Mouse (Mus musculus) forebrain, embryonic 15.5 days (tissue): ENCODE measurements around the gene Slc7a11. TPM values are rescaled to one million over a fixed set of nuclear protein-coding genes. Genes with fewer than 3 reads are reported as not detected.
"Not testable (repeated sequence)": the region's sequence is repeated elsewhere in the genome, so short reads cannot be mapped to it uniquely, and the experiment has no call there.

Experiments
- ATAC-seq: fragments of 200-750 bp; cut with Nextera tagmentation; replicated peaks from 2 replicates; pipeline ENCODE4 v1.8.0; 2017; ENCODE audit warnings: mild to moderate bottlenecking, moderate TSS enrichment, moderate library complexity
- H3K27ac ChIP-seq: fragments of 300-500 bp; sonication (generic); replicated peaks from 2 replicates; pipeline ENCODE4 v1.5.1; 2015; ENCODE audit warnings: mild to moderate bottlenecking, inconsistent platforms
- H3K27me3 ChIP-seq: fragments of 300-500 bp; sonication (generic); 2 replicates; pipeline ENCODE4 v1.6.1; 2015; ENCODE audit warnings: inconsistent platforms
- H3K36me3 ChIP-seq: fragments of 300-500 bp; sonication (generic); 2 replicates; pipeline ENCODE4 v1.6.1; 2015; ENCODE audit warnings: mild to moderate bottlenecking, inconsistent platforms
- H3K4me1 ChIP-seq: fragments of 300-500 bp; sonication (generic); 2 replicates; pipeline ENCODE4 v1.6.1; 2015; ENCODE audit warnings: inconsistent platforms
- H3K4me2 ChIP-seq: fragments of 300-500 bp; sonication (generic); replicated peaks from 2 replicates; pipeline ENCODE4 v1.6.1; 2015; ENCODE audit warnings: mild to moderate bottlenecking, inconsistent platforms
- H3K4me3 ChIP-seq: fragments of 300-500 bp; sonication (generic); 2 replicates; pipeline ENCODE4 v1.5.1; 2015; ENCODE audit warnings: mild to moderate bottlenecking, inconsistent platforms
- H3K9ac ChIP-seq: fragments of 300-500 bp; sonication (generic); replicated peaks from 2 replicates; pipeline ENCODE4 v1.6.1; 2015; ENCODE audit warnings: mild to moderate bottlenecking, inconsistent platforms
- H3K9me3 ChIP-seq: fragments of 300-500 bp; sonication (generic); 2 replicates; pipeline ENCODE4 v1.6.1; 2016; ENCODE audit warnings: inconsistent platforms
- WGBS: fragments of 180-500 bp; shearing (Covaris S2); methylation state at CpG from one replicate; pipeline ENCODE4 v1.1.7; 2015; ENCODE audit warnings: mixed read lengths; 5-methylcytosine and 5-hydroxymethylcytosine counted together
- polyA plus RNA-seq: library from polyadenylated mRNA; unstranded; fragments of >200 nt; fragmentation: Nextera tagmentation; extraction: Ambion mirVana; gene quantifications from 2 replicates; pipeline ENCODE4 v1.2.1, GENCODE M21; 2015

Gene Slc7a11
- polyA plus RNA-seq, 1 experiment from 2014 or later, result 2.0 TPM

GRCm38 (mm10) chr3:50439429-50439828, 4.0 kb downstream of the Slc7a11 start:
- no peak for ATAC-seq
- 93% methylated on average over 5 of the region's 5 CpGs for WGBS
- H3K4me3 ChIP-seq, result no peak overlapping the region
- no peak overlapping the region for H3K4me2 ChIP-seq
- H3K9me3 ChIP-seq, result no peaks in the 10 kb centered on the region
- H3K9ac ChIP-seq, result no peak overlapping the region
- no peaks in the 10 kb centered on the region for H3K27me3 ChIP-seq
- H3K4me1 ChIP-seq, result peaks cover 12% of the 10 kb centered on the region; the same call in 1 of the 2 replicates
- H3K27ac ChIP-seq, result no peak overlapping the region
- no peaks in the 10 kb centered on the region for H3K36me3 ChIP-seq

DNA sequence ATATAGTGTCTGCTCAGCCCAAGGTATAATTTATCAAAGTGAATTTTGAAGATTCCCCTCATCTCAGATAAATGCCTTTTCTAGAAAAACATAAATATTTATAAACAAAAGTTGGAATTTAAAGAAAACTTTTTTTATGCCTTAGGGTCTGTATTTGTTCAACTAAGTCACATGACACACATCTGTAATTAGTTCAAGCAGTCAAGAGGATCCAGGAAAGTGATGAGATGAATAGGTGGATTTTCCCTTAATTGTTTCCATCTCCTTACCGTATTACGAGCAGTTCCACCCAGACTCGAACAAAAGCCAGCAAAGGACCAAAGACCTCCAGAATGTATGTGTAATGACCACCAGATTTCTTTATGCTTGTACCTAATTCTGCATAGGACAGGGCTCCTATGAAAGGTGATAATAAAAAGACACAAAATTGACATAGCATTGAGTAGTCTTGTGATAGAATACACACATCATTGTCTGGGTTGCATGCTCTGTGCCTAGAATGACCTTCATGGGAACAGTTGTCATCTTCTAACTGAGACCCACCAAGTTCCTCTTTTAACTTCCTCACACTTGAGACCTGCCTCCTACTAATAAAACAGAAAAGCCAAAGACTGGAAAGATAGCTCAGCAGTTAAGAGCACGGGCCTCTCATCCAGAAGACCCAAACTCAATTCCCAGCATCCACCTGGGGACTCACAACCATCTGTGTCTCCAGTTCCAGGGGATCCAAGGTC, 4.7 kb downstream of the Slc7a11 start:
- Histone ChIP-seq H3K9ac (no peak overlapping the region), H3K27ac (no peak overlapping the region), H3K4me3 (no peak overlapping the region), H3K4me1 (peaks cover 5% of the 10 kb centered on the region; the same call in 1 of the 2 replicates), H3K36me3 (no peaks in the 10 kb centered on the region), H3K27me3 (no peaks in the 10 kb centered on the region), H3K4me2 (no peak overlapping the region), H3K9me3 (no peaks in the 10 kb centered on the region)
- ATAC-seq, result no peak
- WGBS, result 30% methylated on average over 4 of the region's 4 CpGs

DNA sequence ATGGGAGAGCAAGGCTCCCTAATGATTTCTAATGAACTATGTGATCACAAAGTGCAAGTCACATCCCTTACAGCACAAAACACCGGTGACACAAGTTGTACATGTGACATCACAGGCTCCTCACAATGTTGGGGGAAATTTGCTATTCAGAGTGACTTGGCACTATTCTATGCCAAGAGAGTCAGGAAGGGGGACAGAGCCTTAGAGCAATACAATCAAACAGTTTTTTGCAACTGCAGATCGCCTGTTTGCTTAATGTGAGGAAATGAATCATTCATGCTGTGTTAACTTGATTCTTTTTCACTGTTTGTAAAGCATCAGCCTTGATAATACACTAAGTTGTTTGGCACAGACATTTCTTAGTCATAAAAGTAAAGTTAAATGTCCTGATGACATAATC, 5.3 kb downstream of the Slc7a11 start:
- H3K9me3 ChIP-seq, H3K9ac ChIP-seq, H3K4me2 ChIP-seq, H3K27me3 ChIP-seq, H3K27ac ChIP-seq, H3K4me3 ChIP-seq, H3K36me3 ChIP-seq, H3K4me1 ChIP-seq: not testable (repeated sequence)
- ATAC-seq, result peak; percentile 48
- WGBS, result 18% methylated on average over 2 of the region's 2 CpGs

GRCm38 (mm10) chr3:50436409-50436808, 7.0 kb downstream of the Slc7a11 start:
- 89% methylated on average over 2 of the region's 2 CpGs for WGBS
- not testable (repeated sequence) for H3K9me3 ChIP-seq, H3K27me3 ChIP-seq, H3K27ac ChIP-seq, H3K4me2 ChIP-seq, ATAC-seq, H3K4me3 ChIP-seq, H3K36me3 ChIP-seq, H3K4me1 ChIP-seq, H3K9ac ChIP-seq

DNA sequence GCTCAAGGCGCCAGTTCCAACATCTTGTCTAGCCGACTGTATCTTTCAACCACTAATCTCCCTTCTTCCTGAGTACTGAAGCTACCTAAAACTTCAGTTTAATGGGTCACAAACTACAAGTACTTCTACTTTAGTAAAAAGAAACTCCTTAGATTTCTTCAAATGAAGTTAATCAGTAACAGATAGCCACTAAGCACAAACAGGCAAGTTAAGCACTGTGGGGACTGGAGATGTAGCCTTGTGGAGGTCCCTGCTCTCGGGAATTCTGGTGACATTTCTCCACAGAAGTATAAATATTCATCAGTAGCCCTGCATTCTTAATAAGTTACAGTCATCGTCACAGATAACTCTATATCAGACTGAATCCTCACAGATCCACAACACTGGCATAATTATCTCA, 9.6 kb downstream of the Slc7a11 start:
- H3K36me3 ChIP-seq, result no peaks in the 10 kb centered on the region
- no peak overlapping the region for H3K9ac ChIP-seq
- no peaks in the 10 kb centered on the region for H3K27me3 ChIP-seq
- H3K9me3 ChIP-seq, result no peaks in the 10 kb centered on the region
- H3K4me1 ChIP-seq, result no peaks in the 10 kb centered on the region
- H3K27ac ChIP-seq, result no peak overlapping the region
- no peak for ATAC-seq
- no peak overlapping the region for H3K4me2 ChIP-seq
- no peak overlapping the region for H3K4me3 ChIP-seq
- WGBS, result 73% methylated on average over 4 of the region's 4 CpGs

DNA sequence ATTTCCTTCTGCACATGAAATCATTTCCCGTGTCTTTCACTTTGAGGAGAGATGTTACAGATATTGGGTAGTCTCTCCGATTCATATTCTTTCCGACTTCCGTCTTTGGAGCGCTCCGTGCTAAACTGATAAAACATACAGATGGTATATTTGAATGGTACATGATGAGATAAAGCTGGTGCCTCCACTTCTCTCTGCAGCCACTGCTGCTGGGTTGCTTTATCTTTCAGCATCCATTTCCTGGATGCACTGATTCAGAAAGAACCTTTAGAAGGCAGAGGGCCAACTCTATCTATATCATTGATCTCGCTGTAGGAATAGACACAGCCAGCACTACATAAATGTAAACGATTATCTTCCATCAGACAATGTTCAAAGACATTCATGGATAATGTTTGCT, 12.6 kb downstream of the Slc7a11 start:
- WGBS, result 94% methylated on average over 8 of the region's 8 CpGs

GRCm38 (mm10) chr3:50421480-50422277, 21.7 kb downstream of the Slc7a11 start:
- Histone ChIP-seq H3K4me2 (no peak overlapping the region), H3K9me3 (no peaks in the 10 kb centered on the region), H3K27ac (no peak overlapping the region; the same call in 1 of the 2 replicates), H3K4me3 (no peak overlapping the region), H3K9ac (no peak overlapping the region), H3K4me1 (peaks cover 11% of the 10 kb centered on the region), H3K27me3 (no peaks in the 10 kb centered on the region), H3K36me3 (no peaks in the 10 kb centered on the region)
- peak; percentile 93 for ATAC-seq
- WGBS, result 4% methylated on average over 8 of the region's 8 CpGs

More for the DNA sequence above, 12.6 kb downstream of the Slc7a11 start:
- H3K9ac ChIP-seq, result no peak overlapping the region
- no peak overlapping the region for H3K4me3 ChIP-seq
- H3K27ac ChIP-seq, result no peak overlapping the region
- H3K4me1 ChIP-seq, result no peaks in the 10 kb centered on the region
- no peak for ATAC-seq
- no peaks in the 10 kb centered on the region for H3K27me3 ChIP-seq
- H3K4me2 ChIP-seq, result no peak overlapping the region
- H3K36me3 ChIP-seq, result no peaks in the 10 kb centered on the region
- no peaks in the 10 kb centered on the region for H3K9me3 ChIP-seq

DNA sequence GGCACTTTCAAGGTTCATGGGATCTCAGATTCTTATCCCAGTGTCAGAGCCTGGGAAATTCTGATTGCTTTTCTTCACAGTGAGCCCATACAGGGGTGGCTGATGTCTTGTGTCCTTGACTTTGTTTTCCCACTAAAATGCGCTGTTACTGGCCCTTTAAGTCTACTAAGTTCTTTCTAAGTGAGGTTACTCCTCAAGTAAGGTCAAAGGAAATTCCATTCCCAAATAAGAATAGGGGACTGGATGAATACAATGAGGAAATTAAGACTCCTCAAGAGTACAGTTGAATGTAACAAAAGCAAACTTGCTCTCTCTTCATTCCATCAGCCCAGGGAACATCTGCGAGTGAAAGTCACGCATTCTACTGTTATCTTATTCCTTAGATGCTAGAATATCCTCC, 24.3 kb downstream of the Slc7a11 start:
- Histone ChIP-seq H3K27me3 (no peaks in the 10 kb centered on the region), H3K4me3 (no peak overlapping the region), H3K27ac (no peak overlapping the region), H3K36me3 (no peaks in the 10 kb centered on the region), H3K4me1 (peaks cover 11% of the 10 kb centered on the region), H3K9me3 (no peaks in the 10 kb centered on the region), H3K4me2 (no peak overlapping the region), H3K9ac (no peak overlapping the region)
- 93% methylated on average over 3 of the region's 3 CpGs for WGBS
- ATAC-seq, result no peak

GRCm38 (mm10) chr3:50406771-50407170, 36.6 kb downstream of the Slc7a11 start:
- 83% methylated on average over 2 of the region's 2 CpGs for WGBS

GRCm38 (mm10) chr3:50405915-50406314, 37.5 kb downstream of the Slc7a11 start:
- no peaks in the 10 kb centered on the region for H3K4me1 ChIP-seq
- no peak overlapping the region for H3K9ac ChIP-seq
- ATAC-seq, result no peak
- no peak overlapping the region for H3K4me2 ChIP-seq
- no peak overlapping the region for H3K27ac ChIP-seq
- no peak overlapping the region for H3K4me3 ChIP-seq
- H3K36me3 ChIP-seq, result no peaks in the 10 kb centered on the region
- 84% methylated on average over 3 of the region's 3 CpGs for WGBS
- no peaks in the 10 kb centered on the region for H3K27me3 ChIP-seq
- no peaks in the 10 kb centered on the region for H3K9me3 ChIP-seq

More at GRCm38 (mm10) chr3:50406771-50407170, 36.6 kb downstream of the Slc7a11 start:
- no peaks in the 10 kb centered on the region for H3K9me3 ChIP-seq
- H3K9ac ChIP-seq, result no peak overlapping the region
- no peaks in the 10 kb centered on the region for H3K27me3 ChIP-seq
- no peaks in the 10 kb centered on the region for H3K4me1 ChIP-seq
- no peak overlapping the region for H3K4me3 ChIP-seq
- H3K36me3 ChIP-seq, result no peaks in the 10 kb centered on the region
- no peak for ATAC-seq
- H3K27ac ChIP-seq, result no peak overlapping the region
- H3K4me2 ChIP-seq, result no peak overlapping the region

GRCm38 (mm10) chr3:50388786-50389185, 54.6 kb downstream of the Slc7a11 start:
- H3K9me3 ChIP-seq, result no peaks in the 10 kb centered on the region
- WGBS, result 92% methylated on average over 6 of the region's 6 CpGs
- no peak for ATAC-seq
- H3K9ac ChIP-seq, result no peak overlapping the region
- H3K36me3 ChIP-seq, result no peaks in the 10 kb centered on the region
- H3K27ac ChIP-seq, result no peak overlapping the region
- H3K4me2 ChIP-seq, result no peak overlapping the region
- H3K4me1 ChIP-seq, result 0 out of 2 replicates have a peak, but pooled peaks cover 3% of the 10 kb centered on the region
- H3K4me3 ChIP-seq, result no peak overlapping the region
- no peaks in the 10 kb centered on the region for H3K27me3 ChIP-seq

DNA sequence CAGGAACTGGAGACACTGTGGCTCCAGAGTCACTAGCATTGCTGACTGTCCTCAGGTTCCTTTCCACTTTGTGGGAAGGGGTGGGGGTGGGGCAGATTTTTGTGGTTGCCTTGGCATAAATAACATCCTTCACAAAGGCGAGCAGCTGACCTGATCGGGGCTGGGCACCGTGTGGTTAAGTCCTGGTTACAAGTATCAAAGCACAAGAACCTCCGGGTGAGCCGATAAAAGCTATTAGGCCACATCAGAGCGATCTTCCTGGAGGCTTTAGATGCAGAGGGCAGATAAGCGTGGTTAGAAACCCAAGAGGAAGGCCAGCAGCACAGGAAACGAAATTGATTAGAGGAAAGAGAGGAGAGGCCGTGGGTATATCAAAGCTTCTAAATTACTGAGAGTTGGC, 55.1 kb downstream of the Slc7a11 start:
- Histone ChIP-seq H3K4me2 (no peak overlapping the region), H3K27ac (no peak overlapping the region), H3K4me1 (0 out of 2 replicates have a peak, but pooled peaks cover 3% of the 10 kb centered on the region), H3K9ac (no peak overlapping the region), H3K9me3 (no peaks in the 10 kb centered on the region), H3K4me3 (no peak overlapping the region), H3K36me3 (no peaks in the 10 kb centered on the region), H3K27me3 (no peaks in the 10 kb centered on the region)
- ATAC-seq, result no peak
- WGBS, result 60% methylated on average over 9 of the region's 9 CpGs
